In the genomic region with DNA sequence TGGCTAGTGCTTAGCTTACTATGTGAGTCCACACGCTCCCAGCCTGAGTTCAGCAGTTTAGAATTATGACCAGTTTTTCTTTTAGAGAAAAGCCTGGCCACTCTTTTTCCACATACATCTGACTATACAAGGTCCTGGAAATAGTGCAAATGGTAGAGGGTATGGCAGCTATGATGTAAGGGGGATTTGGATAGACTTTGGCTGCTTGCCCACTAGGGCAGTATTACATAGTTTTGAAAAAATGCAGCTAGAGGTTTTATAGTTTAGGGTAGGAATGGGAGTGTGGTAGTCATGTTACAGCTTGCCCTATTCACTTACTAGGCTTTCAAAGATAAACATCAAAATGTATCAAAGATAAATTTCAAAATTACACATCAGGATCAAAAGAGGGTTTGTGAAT, we compare ENCODE assay signal across 18 mouse cellular contexts.
"Had no signal": no experiment of that assay in that cellular context is flagged by ENCODE, and none has a peak within 500 bp of the region (broad histone marks: within the 10 kb centered on the region; RNA-seq: fewer than 3 reads in every experiment).

No protein-coding gene starts in this region.

- DNase-seq: kidney, adult 8-10 months; kidney, postnatal 14 days; kidney, postnatal 4 days; liver; lung, adult 18-20 months; retina, postnatal 1 day; right cerebral cortex, postnatal 25 days; thymus, adult 18-20 months; thymus, postnatal 36 days had no signal

- H3K4me3 ChIP-seq: kidney, embryonic 15.5 days; liver, embryonic 12.5 days; liver, embryonic 15.5 days; midbrain, embryonic 12.5 days; midbrain, embryonic 15.5 days; myocyte; neural tube, embryonic 13.5 days had no signal

- H3K27me3 ChIP-seq: kidney, embryonic 15.5 days; liver, embryonic 12.5 days; liver, embryonic 15.5 days; midbrain, embryonic 12.5 days; midbrain, embryonic 15.5 days; neural tube, embryonic 13.5 days had no signal

- H3K4me1 ChIP-seq: kidney, embryonic 15.5 days; liver, embryonic 12.5 days; liver, embryonic 15.5 days; midbrain, embryonic 12.5 days; midbrain, embryonic 15.5 days; neural tube, embryonic 13.5 days had no signal

- H3K27ac ChIP-seq: kidney, embryonic 15.5 days; liver, embryonic 12.5 days; liver, embryonic 15.5 days; macrophage; midbrain, embryonic 12.5 days; midbrain, embryonic 15.5 days; neural tube, embryonic 13.5 days had no signal

- H3K4me2 ChIP-seq: kidney, embryonic 15.5 days; liver, embryonic 12.5 days; liver, embryonic 15.5 days; midbrain, embryonic 12.5 days; midbrain, embryonic 15.5 days; neural tube, embryonic 13.5 days had no signal

- ATAC-seq: intestine, postnatal 0 days; liver, embryonic 12.5 days; midbrain, embryonic 15.5 days had no signal

- H3K9ac ChIP-seq: kidney, embryonic 15.5 days; liver, embryonic 12.5 days; liver, embryonic 15.5 days; midbrain, embryonic 12.5 days; midbrain, embryonic 15.5 days; neural tube, embryonic 13.5 days had no signal
